Comparison of ENCODE assay signal across 8 mouse cellular contexts in genomic region chr6:99833323-99833722, GRCm38 (mm10).
DNase-seq lines count a peak whose midpoint lies in the region; ATAC-seq and TF ChIP-seq lines count a peak whose summit lies in the region.
"Had no signal": no experiment of that assay in that cellular context is flagged by ENCODE, and none has a peak within 500 bp of the region (broad histone marks: within the 10 kb centered on the region; RNA-seq: fewer than 3 reads in every experiment).

No protein-coding gene starts in this region.

- no peaks in the 10 kb centered on the region for H3K9me3 ChIP-seq in liver, embryonic 12.5 days (replicated peaks)
- no peaks in the 10 kb centered on the region for H3K9me3 ChIP-seq in limb, embryonic 13.5 days
- H3K9me3 ChIP-seq: neural tube, embryonic 12.5 days had no signal

- H3K79me2 ChIP-seq in liver, adult 2 months (ENCODE audit: control insufficient read depth, insufficient read depth, low read length): no peaks in the 10 kb centered on the region

- no peak overlapping the region for H3K27ac ChIP-seq in liver, adult 2 months (replicated peaks; ENCODE audit: insufficient read depth, low read depth, low read length)
- no peak overlapping the region for H3K27ac ChIP-seq in liver, embryonic 12.5 days
- no peak overlapping the region for H3K27ac ChIP-seq in limb, embryonic 13.5 days
- H3K27ac ChIP-seq: neural tube, embryonic 12.5 days had no signal

- no peak for TF ChIP-seq POLR2A in liver, adult 2 months (IDR thresholded peaks at IDR 0.05; ENCODE audit: extremely low read depth, insufficient read depth, low read length)

- peak; percentile 15 for DNase-seq in liver, adult 2 months (ENCODE audit: extremely low read depth, low read depth, low spot score)
- peak; percentile 84 for DNase-seq in brain, adult 2 months (ENCODE audit: low read depth, low spot score)
- DNase-seq in heart, adult 9 months (ENCODE audit: low spot score in 2 of 2): peak; percentile 15
- peak; percentile 62 for DNase-seq in testis, postnatal 10 days (ENCODE audit: low spot score)
- no peak for DNase-seq in B cell, adult 2 months

- no peak overlapping the region for H3K4me3 ChIP-seq in liver, adult 2 months (ENCODE audit: insufficient read depth, low read depth, low read length)
- H3K4me3 ChIP-seq in liver, embryonic 12.5 days: no peak overlapping the region
- no peak overlapping the region for H3K4me3 ChIP-seq in limb, embryonic 13.5 days
- H3K4me3 ChIP-seq: neural tube, embryonic 12.5 days had no signal

- WGBS in liver, adult 2 months: 57% methylated on average over 3 of the region's 3 CpGs
- 51% methylated on average over 3 of the region's 3 CpGs for WGBS in liver, embryonic 12.5 days (ENCODE audit: insufficient replicate concordance)
- WGBS in limb, embryonic 13.5 days: 60% methylated on average over 3 of the region's 3 CpGs

- no peak for ATAC-seq in liver, embryonic 12.5 days
- ATAC-seq in limb, embryonic 13.5 days (ENCODE audit: low FRiP score, low read depth): peak; percentile 75; the same call in 1 of the 2 replicates

- H3K9ac ChIP-seq in liver, adult 2 months (ENCODE audit: low read depth, low read length): no peak overlapping the region
- H3K9ac ChIP-seq in liver, embryonic 12.5 days: no peak overlapping the region
- H3K9ac ChIP-seq in limb, embryonic 13.5 days: no peak overlapping the region
- H3K9ac ChIP-seq: neural tube, embryonic 12.5 days had no signal

- no peak overlapping the region for H3K4me2 ChIP-seq in liver, embryonic 12.5 days
- H3K4me2 ChIP-seq in limb, embryonic 13.5 days (replicated peaks): no peak overlapping the region
- H3K4me2 ChIP-seq: neural tube, embryonic 12.5 days had no signal

- no peaks in the 10 kb centered on the region for H3K4me1 ChIP-seq in liver, adult 2 months (ENCODE audit: control insufficient read depth, insufficient read depth, low read length)
- no peaks in the 10 kb centered on the region for H3K4me1 ChIP-seq in liver, embryonic 12.5 days
- H3K4me1 ChIP-seq in limb, embryonic 13.5 days: peaks cover 12% of the 10 kb centered on the region
- H3K4me1 ChIP-seq: neural tube, embryonic 12.5 days had no signal

- H3K36me3 ChIP-seq in liver, adult 2 months (ENCODE audit: control insufficient read depth, insufficient read depth, low read length): no peaks in the 10 kb centered on the region
- no peaks in the 10 kb centered on the region for H3K36me3 ChIP-seq in liver, embryonic 12.5 days
- H3K36me3 ChIP-seq in limb, embryonic 13.5 days: no peaks in the 10 kb centered on the region
- H3K36me3 ChIP-seq: neural tube, embryonic 12.5 days had no signal

- no peak for TF ChIP-seq CTCF in liver, adult 2 months (IDR thresholded peaks at IDR 0.05; ENCODE audit: low read depth, low read length)

- no peaks in the 10 kb centered on the region for H3K27me3 ChIP-seq in liver, adult 2 months (ENCODE audit: control insufficient read depth, insufficient read depth, low read length)
- no peaks in the 10 kb centered on the region for H3K27me3 ChIP-seq in liver, embryonic 12.5 days (replicated peaks)
- H3K27me3 ChIP-seq in limb, embryonic 13.5 days: no peaks in the 10 kb centered on the region; the same call in 1 of the 2 replicates
- H3K27me3 ChIP-seq: neural tube, embryonic 12.5 days had no signal

Comparison
In these comparisons a context has a peak if more than half of its experiments do, and no peak if none do; other contexts are left out.
1. DNase-seq: peak in liver, adult 2 months (single experiment), brain, adult 2 months (single experiment), heart, adult 9 months (2 of 2) and testis, postnatal 10 days (single experiment); none in B cell, adult 2 months (0 of 2).